Mouse (Mus musculus): ENCODE data around the gene Tcp11l2. TPM values are rescaled to one million over a fixed set of nuclear protein-coding genes. Genes with fewer than 3 reads are reported as not detected.

The Tcp11l2 gene
- total RNA-seq, 2 experiments from 2014 or later, result 68.6 to 88.2 TPM

DNA sequence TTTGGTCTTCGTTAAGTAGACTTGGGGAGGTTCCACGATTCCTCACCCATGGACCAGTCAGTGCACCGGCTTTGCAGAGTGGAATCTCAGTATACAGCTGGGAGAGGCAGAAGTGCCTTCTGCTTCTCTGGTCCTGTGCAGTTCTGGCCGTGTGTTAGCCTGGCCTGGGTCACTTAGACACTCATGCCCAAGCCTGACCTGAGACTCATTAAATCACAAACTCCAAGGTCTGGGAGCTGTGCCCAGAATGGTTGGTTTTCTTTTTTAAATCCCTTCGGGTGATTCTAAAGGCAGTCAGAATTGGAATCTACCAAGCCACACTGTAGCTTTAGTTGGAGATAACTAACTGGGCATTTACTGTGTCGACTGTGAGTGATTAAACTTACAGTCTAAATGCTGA lies 23.7 kb downstream of the Tcp11l2 start:
- DNase-seq, result no peak

DNA sequence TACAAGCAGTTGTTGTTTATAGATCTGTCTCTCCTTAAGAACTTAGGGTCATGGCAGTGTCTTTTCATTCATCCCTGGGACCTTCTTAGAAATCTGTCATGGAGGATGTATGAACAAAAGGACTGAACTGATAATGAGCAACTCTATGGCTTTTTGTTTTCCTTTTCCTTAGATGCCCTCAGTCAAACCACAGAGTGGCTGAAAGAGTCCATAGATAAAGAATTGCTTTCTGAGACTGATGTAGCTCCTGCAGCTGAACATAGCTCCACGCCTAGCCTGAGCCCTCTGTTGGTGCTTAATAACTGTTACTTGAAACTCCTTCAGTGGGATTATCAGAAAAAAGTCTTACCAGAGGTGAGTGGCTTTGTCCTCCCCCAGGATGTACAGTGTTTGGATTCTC lies 27.9 kb downstream of the Tcp11l2 start:
- no peak for DNase-seq

DNA sequence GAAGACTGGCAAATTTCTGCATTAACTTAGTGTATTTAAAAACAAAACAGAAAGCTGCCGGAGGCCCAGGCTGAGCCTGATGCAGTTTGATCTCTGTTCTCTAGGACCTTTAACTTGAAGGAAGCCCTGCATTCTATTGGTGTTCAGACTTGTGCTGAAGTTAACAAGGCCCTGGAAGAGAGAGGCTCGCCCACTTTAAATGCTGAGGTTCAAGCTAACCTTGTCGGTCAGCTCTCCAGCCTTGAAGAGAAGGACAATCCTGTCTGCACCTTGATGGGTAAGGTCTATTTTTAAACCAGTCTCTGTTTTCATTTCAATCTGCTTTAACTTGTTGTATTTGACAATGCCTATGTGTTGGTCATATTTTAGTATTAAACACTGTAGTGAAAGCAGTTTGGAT lies 31.9 kb downstream of the Tcp11l2 start:
- no peak for DNase-seq

DNA sequence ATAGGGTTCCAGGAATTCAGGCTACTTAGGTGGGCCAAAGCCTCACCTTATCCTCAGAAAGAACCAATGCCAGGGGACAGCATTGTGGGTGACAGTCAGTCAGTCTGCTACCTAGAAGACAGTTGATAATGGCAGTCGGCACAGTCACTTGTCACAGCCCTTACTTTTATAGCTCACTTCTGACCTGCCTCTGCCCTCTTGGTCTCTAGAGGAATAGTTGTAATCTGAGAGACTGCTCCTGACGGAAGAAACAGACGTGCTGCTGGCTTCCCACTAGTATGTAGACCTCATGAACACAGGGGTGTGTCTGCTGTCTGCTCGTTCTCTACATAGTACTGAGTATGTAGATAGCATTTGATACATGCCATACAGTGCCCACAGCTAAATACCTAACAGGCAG lies 33.9 kb downstream of the Tcp11l2 start:
- no peak for DNase-seq

DNA sequence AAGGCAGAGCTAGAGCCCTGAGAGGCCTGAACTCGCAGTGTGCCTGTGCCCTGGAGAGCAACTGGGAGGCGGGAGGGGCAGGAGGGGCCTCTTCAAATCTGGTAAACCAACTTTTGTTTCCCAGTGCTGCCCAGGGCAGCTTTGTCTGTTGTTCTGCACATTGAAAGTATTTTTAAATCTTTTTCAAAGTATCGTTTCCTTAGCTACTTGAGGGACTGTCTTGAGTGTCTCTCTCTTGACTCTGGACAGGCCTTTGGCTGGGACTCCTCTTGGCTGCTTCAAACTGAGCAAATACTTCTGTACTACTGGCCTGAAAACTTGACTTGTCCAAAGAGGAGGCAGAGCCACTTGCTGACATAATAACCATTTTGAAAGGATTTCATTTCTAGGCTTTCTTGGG lies 34.4 kb downstream of the Tcp11l2 start:
- no peak for DNase-seq

DNA sequence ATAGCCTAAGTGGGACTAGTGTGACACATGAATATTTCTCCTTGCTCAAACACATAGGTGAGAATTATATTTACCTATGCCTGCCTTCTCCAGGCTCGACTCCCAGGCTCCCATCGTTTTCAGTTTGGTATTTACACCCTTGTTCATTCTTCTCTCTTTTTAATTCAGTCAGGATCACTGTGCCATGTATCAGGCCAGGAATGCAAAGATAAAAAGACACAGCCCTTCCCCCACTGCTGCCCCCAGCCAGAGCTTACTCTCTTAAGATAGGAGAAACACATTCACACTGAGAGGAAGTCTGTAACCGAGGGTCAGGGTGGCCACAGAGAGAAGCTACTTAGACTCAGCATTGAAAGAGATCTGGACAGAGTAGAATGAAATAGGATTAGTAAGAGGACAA lies 35.2 kb downstream of the Tcp11l2 start:
- DNase-seq, result no peak

DNA sequence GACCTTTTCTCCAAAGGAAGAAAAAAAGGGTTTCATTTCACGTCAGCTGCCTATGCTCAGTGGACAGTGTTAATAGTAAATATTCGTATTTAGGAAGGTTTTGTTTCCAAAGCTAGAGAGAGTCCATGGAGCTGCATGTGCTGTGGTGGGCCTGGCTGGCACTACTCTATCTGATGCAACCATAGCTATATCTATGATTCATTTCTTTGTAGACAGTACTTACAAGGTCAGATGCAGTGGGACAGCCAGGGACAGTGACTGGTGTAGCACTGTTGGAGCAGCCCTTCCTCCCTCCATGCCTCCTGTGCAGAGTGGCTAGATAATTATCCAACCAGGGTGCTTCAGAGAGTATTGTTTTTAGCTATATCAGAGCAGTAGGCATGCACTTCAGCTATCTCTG lies 35.9 kb downstream of the Tcp11l2 start:
- DNase-seq, result no peak

DNA sequence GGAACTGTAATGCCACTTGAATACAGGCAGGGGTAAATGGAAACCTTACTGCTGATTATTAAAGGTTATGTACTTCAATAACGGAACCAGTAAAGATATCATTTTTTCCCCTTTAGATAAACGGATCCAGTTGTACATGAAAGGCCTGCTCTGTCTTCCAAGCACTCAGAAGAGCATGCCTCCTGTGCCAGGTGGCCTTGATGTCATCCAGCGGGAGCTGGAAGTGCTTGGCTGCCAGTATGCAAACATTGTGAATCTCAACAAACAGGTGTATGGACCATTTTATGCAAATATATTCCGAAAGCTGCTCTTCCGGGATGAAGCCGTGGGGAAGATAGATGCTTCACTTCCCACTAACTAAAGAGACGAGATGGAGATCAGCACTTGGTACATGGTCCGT lies 36.9 kb downstream of the Tcp11l2 start:
- no peak for DNase-seq

DNA sequence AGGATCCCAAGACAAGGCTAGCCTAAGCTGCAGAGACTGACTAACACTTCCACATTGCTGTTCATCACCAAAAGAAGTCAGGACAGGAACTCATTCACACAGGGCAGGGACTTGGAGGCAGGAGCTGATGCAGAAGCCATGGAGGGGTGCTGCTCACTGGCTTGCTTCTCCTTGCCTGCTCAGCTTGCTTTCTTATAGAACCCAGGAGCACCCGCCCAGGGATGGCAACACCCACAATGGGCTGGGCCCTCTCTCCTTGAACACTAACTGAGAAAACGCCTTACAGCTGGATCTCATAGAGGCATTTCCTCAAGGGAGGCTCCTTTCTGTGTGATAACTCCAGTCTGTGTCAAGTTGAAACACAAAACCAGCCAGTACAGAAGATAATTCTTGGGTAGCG lies 38.6 kb downstream of the Tcp11l2 start:
- no peak for DNase-seq

DNA sequence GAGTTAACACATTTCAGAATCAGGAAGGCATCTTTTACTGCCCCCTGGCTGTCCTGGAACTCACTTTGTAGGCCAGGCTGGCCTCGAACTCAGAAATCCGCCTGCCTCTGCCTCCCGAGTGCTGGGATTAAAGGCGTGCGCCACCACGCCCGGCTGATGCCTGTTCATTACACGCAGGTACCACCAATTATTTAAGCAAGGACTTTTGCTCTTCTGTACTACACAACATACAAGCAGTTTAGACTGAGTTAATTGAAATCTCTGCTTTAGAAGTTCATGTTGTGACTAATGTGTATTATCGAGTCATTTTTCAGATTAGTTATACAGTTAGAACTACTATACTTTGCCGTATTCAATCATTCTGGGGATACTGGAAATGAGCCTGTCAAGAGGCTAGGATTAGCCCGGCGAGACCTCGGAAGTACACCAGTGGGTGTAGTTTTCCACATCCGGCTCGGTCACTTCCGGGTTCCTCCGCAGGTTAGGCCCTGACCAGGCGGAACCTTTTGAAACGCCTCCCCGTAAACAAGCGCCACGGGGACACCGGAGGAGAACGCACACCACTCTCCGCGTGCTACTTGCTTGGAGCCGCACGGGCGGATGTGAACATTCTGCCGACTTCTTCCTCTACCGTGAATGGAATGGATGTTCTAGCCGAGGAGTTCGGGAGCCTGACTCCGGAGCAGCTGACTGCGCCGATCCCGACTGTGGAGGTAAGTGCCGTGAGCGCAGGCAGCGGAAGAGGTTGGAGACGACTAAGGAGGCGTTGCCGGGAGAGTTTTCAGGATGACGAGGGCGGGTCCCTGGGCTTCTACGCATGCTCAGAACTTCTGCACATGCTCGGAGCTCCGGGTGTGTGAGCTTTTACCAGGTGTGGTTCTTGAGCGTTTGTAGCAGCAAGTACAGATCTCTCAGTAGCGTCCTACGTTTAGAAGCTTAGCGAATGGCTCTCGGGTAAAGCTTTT lies 45.7 kb downstream of the Tcp11l2 start, which contains the start of gene Polr3b:
Polr3b (plus strand) TSS at position 467 of the 965 bp plus-strand sequence.
- DNase-seq, result peak; percentile 88

DNA sequence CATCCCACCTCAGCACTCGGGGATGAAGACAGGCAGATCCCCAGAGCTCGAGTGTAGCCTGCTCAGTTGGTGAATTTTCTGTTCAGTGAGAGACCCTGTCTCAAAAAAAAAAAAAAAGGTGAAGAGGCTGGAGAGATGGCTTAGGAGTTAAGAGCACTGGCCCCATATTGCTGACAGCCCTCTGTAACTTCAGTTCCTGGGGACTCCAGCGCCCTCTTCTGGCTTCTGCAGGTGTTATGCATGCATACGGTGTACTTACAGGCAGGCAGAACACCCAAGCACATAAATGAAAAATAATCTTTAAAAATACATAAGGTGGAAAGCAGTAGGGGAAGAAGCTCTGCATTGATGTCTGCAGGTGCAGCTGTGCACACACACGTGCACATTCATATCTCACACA lies 54.8 kb downstream of the Tcp11l2 start:
- DNase-seq, result peak; percentile 30

DNA sequence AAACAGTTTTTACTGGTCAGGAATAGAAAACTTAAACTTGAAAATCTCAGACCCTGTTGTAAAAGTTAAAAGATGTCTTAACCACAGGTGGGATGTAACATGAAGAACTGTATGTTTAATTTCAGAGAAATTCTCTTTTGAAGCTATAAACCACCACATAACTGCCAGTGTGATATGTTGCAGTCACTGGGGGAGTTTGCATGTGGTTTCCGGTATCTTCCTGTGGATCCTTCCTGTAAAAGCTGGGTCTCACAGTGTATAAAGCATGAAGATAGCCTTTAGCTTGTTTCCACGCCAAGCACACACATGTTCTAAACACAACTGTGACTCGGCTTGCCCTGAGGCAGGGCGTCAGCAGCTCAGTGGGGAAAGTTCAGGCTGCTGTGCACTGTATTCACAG lies 55.6 kb downstream of the Tcp11l2 start:
- DNase-seq, result no peak

DNA sequence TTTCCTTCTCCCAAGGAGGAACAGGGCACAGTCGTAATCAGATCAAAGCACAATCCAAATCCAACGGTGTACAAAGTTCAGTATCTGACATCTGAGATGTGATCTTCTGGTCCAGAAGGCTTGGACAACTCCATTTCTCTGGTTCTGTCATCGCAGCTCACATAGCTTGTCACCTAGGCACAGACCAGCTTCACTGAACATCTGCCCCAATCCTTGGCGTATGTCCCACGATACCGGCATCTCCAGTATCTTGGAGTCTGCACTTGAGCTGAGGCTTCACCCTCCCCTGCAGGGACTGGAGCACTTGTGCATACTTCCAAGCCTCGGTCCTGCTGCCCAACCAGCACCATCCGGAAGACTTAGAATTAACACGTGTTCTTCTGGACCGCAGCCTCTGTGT lies 60.2 kb downstream of the Tcp11l2 start:
- peak; percentile 47 for DNase-seq

DNA sequence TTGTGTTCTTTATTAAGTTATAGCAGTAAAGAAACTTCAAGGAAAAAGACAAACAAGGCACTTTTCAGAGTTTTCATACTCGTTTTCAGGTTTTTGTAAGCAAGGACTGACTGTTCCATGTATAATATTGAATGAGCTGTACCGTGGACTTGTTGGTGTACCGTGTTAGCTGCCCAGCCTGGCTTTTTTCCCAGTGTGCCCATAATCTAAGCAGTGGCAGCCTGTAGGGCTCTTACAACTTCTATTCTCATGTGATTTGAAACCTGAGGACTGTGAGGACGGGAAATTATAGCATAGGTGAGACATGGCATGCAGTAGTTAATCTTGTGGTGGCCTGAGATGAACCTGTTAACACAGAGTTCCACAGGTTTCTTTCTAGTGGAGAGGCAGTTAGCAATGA lies 62.0 kb downstream of the Tcp11l2 start:
- DNase-seq, result no peak

DNA sequence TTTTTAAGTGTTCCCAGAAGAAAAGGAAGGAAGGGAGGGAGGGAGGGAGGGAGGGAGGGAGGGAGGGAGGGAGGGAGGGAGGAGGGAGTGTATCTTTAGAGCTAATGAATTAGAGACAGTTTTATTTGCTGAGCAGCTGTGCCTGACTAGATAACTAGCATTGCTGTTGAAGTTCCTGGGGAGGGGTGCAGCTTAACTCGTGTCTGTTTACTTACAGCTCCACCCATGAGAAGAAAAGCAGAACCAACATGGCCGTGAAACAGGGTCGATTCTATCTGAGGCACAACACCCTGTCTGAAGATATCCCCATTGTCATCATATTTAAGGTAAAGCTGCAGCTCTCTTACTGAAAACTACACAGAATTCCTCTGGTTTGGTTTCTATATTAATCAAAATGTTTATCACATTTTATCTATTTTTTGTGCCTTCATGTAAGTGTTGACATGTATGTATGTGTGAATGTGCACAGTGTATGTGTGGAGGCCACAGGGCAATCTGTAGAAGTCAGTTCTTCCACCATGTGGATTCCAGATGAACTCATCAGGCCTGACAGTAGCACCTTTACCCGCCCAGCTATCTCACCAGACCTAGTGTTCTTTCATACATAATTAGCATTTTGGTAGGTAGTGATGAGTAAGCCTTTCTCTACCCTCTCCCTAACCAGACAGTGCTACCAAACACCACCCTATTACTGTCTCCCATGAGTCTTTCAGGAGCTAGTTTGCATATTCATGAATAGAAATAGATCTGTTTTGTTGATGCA lies 63.3 kb downstream of the Tcp11l2 start:
- DNase-seq, result no peak

DNA sequence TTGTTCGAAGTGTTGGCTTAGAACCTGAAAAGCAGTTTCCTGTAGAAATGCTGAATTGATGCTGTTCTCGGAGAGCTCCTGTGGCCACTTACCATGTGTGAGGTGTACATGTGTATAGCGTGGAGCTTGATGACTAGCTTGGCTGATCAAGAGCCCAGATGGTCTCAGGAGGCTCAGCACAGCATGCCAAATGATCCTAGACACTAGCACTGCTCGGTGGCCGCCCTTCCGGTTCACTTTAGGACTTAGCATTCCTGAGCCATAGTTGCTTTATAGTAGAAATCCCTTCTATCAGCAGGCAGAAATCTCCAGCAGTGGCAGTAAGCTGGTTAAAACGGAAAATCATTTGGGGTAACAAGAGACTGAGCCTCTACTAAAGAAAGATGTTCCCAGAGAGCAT lies 64.4 kb downstream of the Tcp11l2 start:
- DNase-seq, result no peak

DNA sequence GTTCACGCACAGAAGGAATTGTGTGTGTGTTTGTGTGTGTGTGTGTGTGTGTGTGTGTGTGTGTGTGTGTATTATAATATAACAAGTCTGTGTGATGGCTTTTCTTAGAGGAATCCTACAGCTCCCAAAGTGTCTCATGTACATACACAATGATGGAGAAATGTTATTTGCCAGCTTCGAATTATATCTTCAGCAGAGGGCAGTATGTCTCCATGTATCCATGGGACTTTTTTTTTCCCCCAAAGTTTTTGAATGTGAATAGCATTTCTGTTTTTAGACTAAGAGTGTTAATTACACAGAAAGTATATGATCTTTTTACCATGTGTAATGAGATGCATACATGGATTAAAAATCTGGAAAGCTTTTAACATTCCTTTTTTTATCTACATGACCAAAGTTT lies 65.2 kb downstream of the Tcp11l2 start:
- no peak for DNase-seq

DNA sequence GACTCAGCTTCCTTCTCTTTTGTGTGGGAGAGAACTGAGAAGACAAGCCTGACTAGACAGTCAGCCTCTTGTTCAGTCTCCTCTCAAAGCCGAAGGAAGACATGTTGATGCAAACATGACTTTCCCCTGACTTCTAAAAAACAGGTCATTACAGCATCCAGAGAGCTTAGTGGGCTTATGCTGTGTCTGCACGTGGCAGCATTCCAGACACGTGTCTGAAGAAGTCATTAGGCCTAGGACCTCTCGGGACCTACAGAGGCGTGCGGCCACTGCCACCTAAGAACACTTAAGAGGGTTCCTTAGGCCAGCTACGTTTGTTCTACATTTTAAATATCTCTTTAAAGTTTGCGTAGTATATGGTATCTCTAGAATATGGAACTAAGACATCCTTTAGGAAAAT lies 69.5 kb downstream of the Tcp11l2 start:
- no peak for DNase-seq

DNA sequence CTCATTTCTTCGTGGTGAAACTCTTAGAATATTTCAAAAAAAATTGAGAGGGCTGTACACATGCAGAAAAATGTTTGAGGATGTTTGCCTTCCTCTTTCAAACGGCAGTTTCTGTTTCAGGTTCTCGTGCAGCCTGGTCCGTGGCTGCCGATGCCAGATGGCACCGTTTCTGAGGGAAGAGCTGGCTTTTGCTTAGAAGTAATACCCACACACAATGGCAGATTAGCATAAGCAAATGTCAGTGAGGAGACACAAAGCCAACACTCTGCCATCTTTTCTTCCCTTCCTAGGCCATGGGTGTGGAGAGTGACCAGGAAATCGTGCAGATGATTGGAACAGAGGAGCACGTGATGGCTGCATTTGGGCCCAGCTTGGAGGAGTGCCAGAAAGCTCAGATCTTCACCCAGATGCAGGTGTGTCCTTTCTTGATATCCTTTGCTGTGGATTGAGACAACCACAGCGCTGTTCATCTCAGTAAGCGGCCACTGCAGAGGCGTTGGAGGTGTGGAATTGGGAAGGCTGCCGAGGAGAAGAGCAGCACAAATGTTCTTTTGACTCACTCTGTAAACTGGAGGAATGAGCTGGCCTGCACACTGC lies 70.2 kb downstream of the Tcp11l2 start:
- DNase-seq, result no peak

DNA sequence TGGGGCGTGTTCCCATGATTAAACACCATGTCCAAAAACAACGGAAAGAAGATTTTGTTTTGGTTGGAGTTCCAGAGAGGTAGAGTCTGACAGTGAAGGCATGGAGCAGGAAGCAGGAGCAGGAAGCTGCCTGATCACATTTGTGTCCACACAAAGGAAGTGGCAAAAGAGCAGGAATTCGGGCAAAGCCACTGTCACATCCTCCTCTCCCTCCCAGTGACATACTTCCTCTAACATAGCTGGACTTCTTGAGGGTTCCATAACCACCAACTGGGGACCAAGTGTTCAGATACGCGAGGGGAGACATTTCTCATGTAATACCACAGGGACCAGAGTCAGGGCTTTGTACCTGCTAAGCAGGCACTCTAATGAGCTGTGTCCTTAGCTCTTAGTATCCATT lies 70.8 kb downstream of the Tcp11l2 start:
- DNase-seq, result no peak

DNA sequence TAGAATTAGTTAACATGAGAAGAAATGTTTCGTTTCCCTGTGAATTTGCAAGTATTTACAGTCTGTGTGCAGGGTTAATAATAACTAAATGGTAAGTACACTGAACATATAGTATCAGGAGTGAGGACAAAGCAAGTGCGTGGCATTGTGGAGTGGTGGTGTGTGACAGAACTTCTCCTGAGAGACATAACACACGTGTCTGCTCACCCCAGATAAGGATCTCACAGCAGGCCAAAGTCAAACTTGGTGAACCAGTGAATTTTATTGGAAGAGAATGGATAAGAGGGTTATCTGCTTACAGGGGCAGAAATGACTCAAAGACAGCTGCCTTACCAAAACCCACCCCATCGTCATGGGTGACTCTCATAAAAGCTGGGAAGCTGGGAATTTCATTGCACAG lies 72.5 kb downstream of the Tcp11l2 start:
- no peak for DNase-seq

DNA sequence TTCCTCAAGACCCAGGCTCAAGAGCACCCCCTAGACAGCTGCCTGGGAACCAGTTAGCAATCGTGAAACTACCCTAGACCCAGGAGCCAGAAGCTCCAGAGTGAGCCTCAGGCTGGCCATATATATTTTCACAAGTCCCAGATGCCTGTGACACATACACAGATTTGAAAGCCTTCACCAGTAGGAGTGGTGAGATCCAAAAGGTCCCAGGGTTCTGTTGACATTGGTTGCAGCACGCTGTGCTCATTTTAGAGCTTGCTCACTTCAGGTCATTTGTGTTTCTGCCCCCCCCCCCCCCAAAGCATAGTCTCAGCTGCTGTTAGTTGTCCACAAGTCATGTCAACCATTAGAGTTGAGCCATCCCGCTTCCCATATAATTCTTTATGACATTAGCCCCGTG lies 77.6 kb downstream of the Tcp11l2 start:
- no peak for DNase-seq

DNA sequence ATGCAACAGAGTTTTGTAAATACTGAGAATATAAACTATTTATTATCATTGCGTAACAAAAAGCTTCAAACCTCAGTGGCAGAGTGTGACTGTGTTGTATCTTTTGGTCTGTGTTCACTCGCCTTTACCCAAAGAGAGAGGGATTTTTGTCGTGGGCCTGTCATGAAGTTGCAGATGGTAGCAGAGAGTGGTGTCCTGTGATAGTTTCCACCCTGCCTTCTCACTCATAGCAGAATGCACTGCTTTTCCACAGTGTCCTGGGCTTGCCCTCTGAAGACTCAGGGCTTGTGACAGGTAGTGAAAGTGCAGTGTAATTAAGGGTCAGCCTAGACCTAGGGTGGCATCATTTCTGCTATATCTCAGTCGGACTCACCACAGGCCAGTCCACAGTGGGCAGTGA lies 78.3 kb downstream of the Tcp11l2 start:
- no peak for DNase-seq
